Mouse (Mus musculus): ENCODE measurements around the gene Bad. TPM values are rescaled to one million over a fixed set of nuclear protein-coding genes. Genes with fewer than 3 reads are reported as not detected.

The Bad gene
- polyA plus RNA-seq, 2 experiments = 22.8 to 25.7 TPM

- Histone ChIP-seq H3K36me3 (replicated peaks; ENCODE audit: control insufficient read depth, insufficient read depth, low read depth) (no peaks in the 10 kb centered on the region), H3K4me1 (replicated peaks; ENCODE audit: control insufficient read depth in 2 of 2, insufficient read depth in 2 of 2, low read length in 1 of 2) (peaks cover 3 to 8% of the 10 kb centered on the region in 2 experiments), H3K9me3 (ENCODE audit: control insufficient read depth, low read length) (no peaks in the 10 kb centered on the region), H3K4me3 (ENCODE audit: insufficient read depth in 1 of 2, low read depth in 2 of 2, low read length in 2 of 2) (peak overlapping the region; percentile 66 to 77), H3K4me2 (ENCODE audit: low read depth) (peak overlapping the region; percentile 89), H3K9ac (replicated peaks) (peak overlapping the region; percentile 49), H3K27me3 (ENCODE audit: control insufficient read depth, insufficient read depth, low read length) (no peaks in the 10 kb centered on the region), H3K27ac (no peak overlapping the region; the same call in 1 of the 2 replicates)
- ATAC-seq (ENCODE audit: insufficient read depth) (peak; percentile 9; the same call in 1 of the 2 replicates), DNase-seq (ENCODE audit: low read depth in 3 of 3, low spot score in 3 of 3) (no peak)
- 23% methylated on average over 5 of the region's 5 CpGs for WGBS (ENCODE audit: insufficient replicate concordance)
- TF ChIP-seq CTCF (IDR thresholded peaks at IDR 0.05; ENCODE audit: low read depth) (no peak), EP300 (IDR thresholded peaks at IDR 0.05; ENCODE audit: low read depth) (no peak)
Measured at GRCm38 (mm10) chr19:6942764-6943163, 1.1 kb downstream of the Bad start.

DNA sequence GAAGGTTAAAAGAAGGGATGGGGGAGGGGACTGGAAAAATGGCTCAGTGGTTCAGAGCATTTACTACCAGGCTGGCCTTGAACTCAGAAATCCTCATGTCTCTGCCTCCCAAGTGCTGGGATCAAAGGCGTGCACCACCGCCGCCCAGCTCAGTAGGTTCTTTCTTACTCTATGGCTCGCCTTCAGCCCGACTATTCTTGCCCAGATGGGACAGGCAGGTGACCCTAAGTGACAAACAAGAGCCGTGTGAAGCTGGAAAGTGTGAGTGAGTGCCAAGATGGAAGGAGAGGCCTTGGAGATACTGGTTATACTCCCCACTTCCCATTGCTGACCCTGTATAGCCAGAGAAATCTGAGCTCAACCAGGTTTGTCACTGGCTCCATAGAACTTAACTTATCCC lies 2.0 kb downstream of the Bad start:
- WGBS (ENCODE audit: insufficient replicate concordance) = 84% methylated on average over 6 of the region's 6 CpGs
- Histone ChIP-seq H3K27me3 (ENCODE audit: control insufficient read depth, insufficient read depth, low read length) (no peaks in the 10 kb centered on the region), H3K9ac (replicated peaks) (no peak overlapping the region), H3K4me1 (replicated peaks; ENCODE audit: control insufficient read depth in 2 of 2, insufficient read depth in 2 of 2, low read length in 1 of 2) (peaks cover 3 to 8% of the 10 kb centered on the region in 2 experiments), H3K9me3 (ENCODE audit: control insufficient read depth, low read length) (no peaks in the 10 kb centered on the region), H3K4me2 (ENCODE audit: low read depth) (no peak overlapping the region), H3K36me3 (replicated peaks; ENCODE audit: control insufficient read depth, insufficient read depth, low read depth) (no peaks in the 10 kb centered on the region), H3K4me3 (ENCODE audit: insufficient read depth in 1 of 2, low read depth in 2 of 2, low read length in 2 of 2) (no peak overlapping the region), H3K27ac (no peak overlapping the region)
- TF ChIP-seq EP300 (IDR thresholded peaks at IDR 0.05; ENCODE audit: low read depth) (no peak), CTCF (IDR thresholded peaks at IDR 0.05; ENCODE audit: low read depth) (no peak)
- ATAC-seq (ENCODE audit: insufficient read depth) (no peak), DNase-seq (ENCODE audit: low read depth in 3 of 3, low spot score in 3 of 3) (no peak)

GRCm38 (mm10) chr19:6947742-6948141 lies 6.1 kb downstream of the Bad start:
- H3K4me2 ChIP-seq (ENCODE audit: low read depth) = no peak overlapping the region
- no peak overlapping the region for H3K9ac ChIP-seq (replicated peaks)
- no peaks in the 10 kb centered on the region for H3K27me3 ChIP-seq (ENCODE audit: control insufficient read depth, insufficient read depth, low read length)
- 50% methylated on average over 4 of the region's 4 CpGs for WGBS (ENCODE audit: insufficient replicate concordance)
- DNase-seq (ENCODE audit: low read depth in 3 of 3, low spot score in 3 of 3) (no peak), ATAC-seq (ENCODE audit: insufficient read depth) (no peak)
- peaks cover 11 to 20% of the 10 kb centered on the region in 2 experiments for H3K4me1 ChIP-seq (replicated peaks; ENCODE audit: control insufficient read depth in 2 of 2, insufficient read depth in 2 of 2, low read length in 1 of 2)
- H3K36me3 ChIP-seq (replicated peaks; ENCODE audit: control insufficient read depth, insufficient read depth, low read depth) = no peaks in the 10 kb centered on the region
- H3K9me3 ChIP-seq (ENCODE audit: control insufficient read depth, low read length) = no peaks in the 10 kb centered on the region
- no peak overlapping the region for H3K27ac ChIP-seq
- TF ChIP-seq EP300 (IDR thresholded peaks at IDR 0.05; ENCODE audit: low read depth) = no peak
- no peak overlapping the region for H3K4me3 ChIP-seq (ENCODE audit: insufficient read depth in 1 of 2, low read depth in 2 of 2, low read length in 2 of 2)

GRCm38 (mm10) chr19:6948186-6948585 lies 6.5 kb downstream of the Bad start:
- DNase-seq (ENCODE audit: low read depth in 3 of 3, low spot score in 3 of 3) (no peak), ATAC-seq (ENCODE audit: insufficient read depth) (no peak)
- TF ChIP-seq EP300 (IDR thresholded peaks at IDR 0.05; ENCODE audit: low read depth) (no peak), CTCF (IDR thresholded peaks at IDR 0.05; ENCODE audit: low read depth) (no peak)
- no peak overlapping the region for H3K4me2 ChIP-seq (ENCODE audit: low read depth)
- no peaks in the 10 kb centered on the region for H3K36me3 ChIP-seq (replicated peaks; ENCODE audit: control insufficient read depth, insufficient read depth, low read depth)
- 71% methylated on average over 4 of the region's 4 CpGs for WGBS (ENCODE audit: insufficient replicate concordance)
- H3K27ac ChIP-seq = no peak overlapping the region
- H3K27me3 ChIP-seq (ENCODE audit: control insufficient read depth, insufficient read depth, low read length) = no peaks in the 10 kb centered on the region
- no peak overlapping the region for H3K4me3 ChIP-seq (ENCODE audit: insufficient read depth in 1 of 2, low read depth in 2 of 2, low read length in 2 of 2)
- peaks cover 13 to 19% of the 10 kb centered on the region in 2 experiments for H3K4me1 ChIP-seq (replicated peaks; ENCODE audit: control insufficient read depth in 2 of 2, insufficient read depth in 2 of 2, low read length in 1 of 2)
- no peak overlapping the region for H3K9ac ChIP-seq (replicated peaks)
- H3K9me3 ChIP-seq (ENCODE audit: control insufficient read depth, low read length) = no peaks in the 10 kb centered on the region

- H3K27me3 ChIP-seq (ENCODE audit: control insufficient read depth, insufficient read depth, low read length) = no peaks in the 10 kb centered on the region
- no peak overlapping the region for H3K4me3 ChIP-seq (ENCODE audit: insufficient read depth in 1 of 2, low read depth in 2 of 2, low read length in 2 of 2)
- no peak overlapping the region for H3K4me2 ChIP-seq (ENCODE audit: low read depth)
- H3K9ac ChIP-seq (replicated peaks) = no peak overlapping the region
- DNase-seq (ENCODE audit: low read depth in 3 of 3, low spot score in 3 of 3) (no peak), ATAC-seq (ENCODE audit: insufficient read depth) (no peak)
- 75% methylated on average over 5 of the region's 5 CpGs for WGBS (ENCODE audit: insufficient replicate concordance)
- no peaks in the 10 kb centered on the region for H3K9me3 ChIP-seq (ENCODE audit: control insufficient read depth, low read length)
- no peak overlapping the region for H3K27ac ChIP-seq
- TF ChIP-seq EP300 (IDR thresholded peaks at IDR 0.05; ENCODE audit: low read depth) = no peak
- no peak for TF ChIP-seq CTCF (IDR thresholded peaks at IDR 0.05; ENCODE audit: low read depth)
- peaks cover 13 to 19% of the 10 kb centered on the region in 2 experiments for H3K4me1 ChIP-seq (replicated peaks; ENCODE audit: control insufficient read depth in 2 of 2, insufficient read depth in 2 of 2, low read length in 1 of 2)
- H3K36me3 ChIP-seq (replicated peaks; ENCODE audit: control insufficient read depth, insufficient read depth, low read depth) = no peaks in the 10 kb centered on the region
Measured at GRCm38 (mm10) chr19:6949532-6949931, 7.9 kb downstream of the Bad start.

Data from liver, embryonic 14.5 days (tissue).